Mouse (Mus musculus) erythroid progenitor cell, adult 5-6 weeks (primary cell): Measurements from ENCODE around the gene Nucb1. TPM values are rescaled to one million over a fixed set of nuclear protein-coding genes. Genes with fewer than 3 reads are reported as not detected.
A peak's percentile ranks its signal among the peaks of the same experiment; 100 is the strongest.
"Not testable (repeated sequence)": the region's sequence is repeated elsewhere in the genome, so short reads cannot be mapped to it uniquely, and the experiment has no call there.

Experiments
- ATAC-seq: replicated peaks from 2 replicates; pipeline ENCODE4 v1.8.0; 2016; ENCODE audit warnings: moderate number of reproducible peaks, mild to moderate bottlenecking, moderate TSS enrichment, inconsistent platforms; ENCODE audit not compliant: poor library complexity, low FRiP score, severe bottlenecking
- total RNA-seq, 2 experiments: library from RNA; stranded (forward) in 1 of 2; stranded (reverse) in 1 of 2; fragments of 150-400 nt in 1 of 2; fragments of 186-747, 209-891 nt in 1 of 2; gene quantifications; 2 replicates each; pipeline versions ENCODE4 v1.2.3 to v1.2.4; 2015 to 2017; ENCODE audit warnings: low replicate concordance in 2 of 2

The Nucb1 gene
- total RNA-seq (2015; ENCODE audit: low replicate concordance) (164 and 168 TPM in 2 replicates), total RNA-seq (2017; ENCODE audit: low replicate concordance) (789 and 905 TPM in 2 replicates)

GRCm38 (mm10) chr7:45509912-45510787 is at the start of gene Nucb1:
TSS of gene Nucb1 (minus strand) at chr7:45510406.
- peak; percentile 80 for ATAC-seq

GRCm38 (mm10) chr7:45558907-45559306 is 48.7 kb upstream of the Nucb1 start:
- ATAC-seq, result no peak

- ATAC-seq, result peak; percentile 75
Measured at GRCm38 (mm10) chr7:45555787-45556186, 45.6 kb upstream of the Nucb1 start.

- ATAC-seq, result no peak
Measured at GRCm38 (mm10) chr7:45554744-45555143, 44.5 kb upstream of the Nucb1 start, which contains the start of gene Hsd17b14. TSS of gene Hsd17b14 (plus strand) at chr7:45554893.

- no peak for ATAC-seq
Measured at GRCm38 (mm10) chr7:45553990-45554389, 43.8 kb upstream of the Nucb1 start.

GRCm38 (mm10) chr7:45553519-45553918 is 43.3 kb upstream of the Nucb1 start:
- ATAC-seq, result no peak

GRCm38 (mm10) chr7:45551512-45551883 is 41.3 kb upstream of the Nucb1 start:
- no peak for ATAC-seq

GRCm38 (mm10) chr7:45550821-45551511 is 40.8 kb upstream of the Nucb1 start:
- no peak for ATAC-seq

GRCm38 (mm10) chr7:45549641-45550436 is 39.6 kb upstream of the Nucb1 start:
- ATAC-seq, result no peak

- no peak for ATAC-seq
Measured at GRCm38 (mm10) chr7:45544525-45544924, 34.3 kb upstream of the Nucb1 start.

- no peak for ATAC-seq
Measured at GRCm38 (mm10) chr7:45540213-45540612, 30.0 kb upstream of the Nucb1 start.

GRCm38 (mm10) chr7:45539095-45539494 is 28.9 kb upstream of the Nucb1 start:
- ATAC-seq, result no peak

- ATAC-seq, result no peak
Measured at GRCm38 (mm10) chr7:45538163-45539041, 28.2 kb upstream of the Nucb1 start.

GRCm38 (mm10) chr7:45537602-45538001 is 27.4 kb upstream of the Nucb1 start:
- ATAC-seq, result no peak

- ATAC-seq, result no peak
Measured at GRCm38 (mm10) chr7:45535676-45536075, 25.5 kb upstream of the Nucb1 start.

GRCm38 (mm10) chr7:45530643-45531042 is 20.4 kb upstream of the Nucb1 start:
- ATAC-seq, result no peak

- no peak for ATAC-seq
Measured at GRCm38 (mm10) chr7:45529461-45529860, 19.3 kb upstream of the Nucb1 start.

- not testable (repeated sequence) for ATAC-seq
Measured at GRCm38 (mm10) chr7:45527169-45527568, 17.0 kb upstream of the Nucb1 start.

- no peak for ATAC-seq
Measured at GRCm38 (mm10) chr7:45526474-45527120, 16.4 kb upstream of the Nucb1 start.
